Mouse (Mus musculus) liver, embryonic 12.5 days (tissue): ENCODE results near the gene Rab11fip3. TPM values are rescaled to one million over a fixed set of nuclear protein-coding genes. Genes with fewer than 3 reads are reported as not detected.

Source experiments
- polyA plus RNA-seq: library from polyadenylated mRNA; unstranded; fragments of >200 nt; fragmentation: Nextera tagmentation; extraction: Ambion mirVana; gene quantifications from 2 replicates; pipeline ENCODE4 v1.2.1, GENCODE M21; 2016

Rab11fip3 gene
- polyA plus RNA-seq, 1 experiment from 2014 or later = 4.2 TPM

Other genes with a start within 250 kb of the Rab11fip3 start
- gene Wdr24, start 245.9 kb downstream of the Rab11fip3 start, polyA plus RNA-seq = 17.7 and 18.7 TPM in 2 replicates
- gene Jmjd8, start 240.7 kb downstream of the Rab11fip3 start, polyA plus RNA-seq = 26.6 and 26.8 TPM in 2 replicates
- gene Stub1, start 236.2 kb downstream of the Rab11fip3 start, polyA plus RNA-seq = 150 and 156 TPM in 2 replicates
- 0.80 and 0.89 TPM in 2 replicates for gene Rhbdl1, start 232.3 kb downstream of the Rab11fip3 start, polyA plus RNA-seq
- gene Gm20683, start 227.8 kb downstream of the Rab11fip3 start, polyA plus RNA-seq = 0.43 and 0.64 TPM in 2 replicates
- 15.8 and 17.4 TPM in 2 replicates for gene Rhot2, start 224.7 kb downstream of the Rab11fip3 start, polyA plus RNA-seq
- 19.5 and 19.6 TPM in 2 replicates for gene Wdr90, start 208.1 kb downstream of the Rab11fip3 start, polyA plus RNA-seq
- gene Mcrip2, start 200.8 kb downstream of the Rab11fip3 start, polyA plus RNA-seq = 68.0 and 70.3 TPM in 2 replicates
- 52.3 and 53.5 TPM in 2 replicates for gene Mettl26, start 194.5 kb downstream of the Rab11fip3 start, polyA plus RNA-seq
- gene Wfikkn1, start 188.7 kb downstream of the Rab11fip3 start, polyA plus RNA-seq = 0.83 and 0.91 TPM in 2 replicates
- 9.9 and 11.8 TPM in 2 replicates for gene Rab40c, start 149.8 kb downstream of the Rab11fip3 start, polyA plus RNA-seq
- gene Pigq, start 124.6 kb downstream of the Rab11fip3 start, polyA plus RNA-seq = 161 and 171 TPM in 2 replicates
- gene Nhlrc4, start 124.6 kb downstream of the Rab11fip3 start, polyA plus RNA-seq = 5.0 and 7.3 TPM in 2 replicates
- 0.36 and 0.49 TPM in 2 replicates for gene A930017K11Rik, start 117.0 kb downstream of the Rab11fip3 start, polyA plus RNA-seq
- 20.4 and 21.3 TPM in 2 replicates for gene Capn15, start 83.8 kb downstream of the Rab11fip3 start, polyA plus RNA-seq
- gene Decr2, start 20.8 kb upstream of the Rab11fip3 start, polyA plus RNA-seq = 12.0 and 13.2 TPM in 2 replicates
- gene Nme4, start 26.0 kb upstream of the Rab11fip3 start, polyA plus RNA-seq = 65.9 and 68.3 TPM in 2 replicates
- gene Tmem8, start 43.7 kb upstream of the Rab11fip3 start, polyA plus RNA-seq = 1.9 and 2.2 TPM in 2 replicates
- gene Mrpl28, start 53.9 kb upstream of the Rab11fip3 start, polyA plus RNA-seq = 162 and 174 TPM in 2 replicates
- gene Axin1, start 69.1 kb upstream of the Rab11fip3 start, polyA plus RNA-seq = 15.2 and 16.4 TPM in 2 replicates
- 96.4 and 96.5 TPM in 2 replicates for gene Pdia2, start 129.5 kb upstream of the Rab11fip3 start, polyA plus RNA-seq
- 0.99 and 1.0 TPM in 2 replicates for gene Rgs11, start 133.4 kb upstream of the Rab11fip3 start, polyA plus RNA-seq
- gene Arhgdig, start 138.2 kb upstream of the Rab11fip3 start, polyA plus RNA-seq = 36.1 and 36.9 TPM in 2 replicates
- gene Fam234a, start 174.7 kb upstream of the Rab11fip3 start, polyA plus RNA-seq = 12.1 and 13.1 TPM in 2 replicates
- 59.4 and 62.6 TPM in 2 replicates for gene Luc7l, start 183.3 kb upstream of the Rab11fip3 start, polyA plus RNA-seq